Mouse (Mus musculus) heart, embryonic 14.5 days (tissue): ENCODE measurements around the gene Jmjd8. TPM values are rescaled to one million over a fixed set of nuclear protein-coding genes. Genes with fewer than 3 reads are reported as not detected.

Experiments
- ATAC-seq: fragments of 200-750 bp; cut with Nextera tagmentation; 2 replicates; pipeline ENCODE4 v1.8.0; 2017; ENCODE audit warnings: low read depth, moderate TSS enrichment; ENCODE audit not compliant: insufficient number of reproducible peaks, insufficient read depth, low FRiP score
- H3K27ac ChIP-seq, 2 experiments: fragments of 200-500 bp in 1 of 2; fragments of 300-500 bp in 1 of 2; sonication (generic) in 1 of 2; replicated peaks in 1 of 2; 2 replicates each; pipeline ENCODE4 v1.5.1; 2012 to 2014; ENCODE audit warnings: low read depth in 2 of 2, low read length in 2 of 2, control low read depth in 1 of 2, mild to moderate bottlenecking in 1 of 2, mixed read lengths in 1 of 2; ENCODE audit not compliant: control insufficient read depth in 1 of 2, insufficient read depth in 1 of 2
- H3K27me3 ChIP-seq: fragments of 300-500 bp; sonication (generic); 2 replicates; pipeline ENCODE4 v1.6.1; 2014; ENCODE audit warnings: mild to moderate bottlenecking, low read length, control low read depth; ENCODE audit not compliant: control insufficient read depth, insufficient read depth
- H3K36me3 ChIP-seq: fragments of 300-500 bp; sonication (generic); 2 replicates; pipeline ENCODE4 v1.6.1; 2014; ENCODE audit warnings: mild to moderate bottlenecking, control low read depth, low read length, mixed read lengths; ENCODE audit not compliant: control insufficient read depth, insufficient read depth
- H3K4me1 ChIP-seq, 2 experiments: fragments of 200-500 bp in 1 of 2; fragments of 300-500 bp in 1 of 2; sonication (generic) in 1 of 2; 2 replicates each; pipeline ENCODE4 v1.6.1; 2012 to 2014; ENCODE audit warnings: low read length in 2 of 2, control low read depth in 1 of 2, mixed read lengths in 1 of 2; ENCODE audit not compliant: control insufficient read depth in 2 of 2, insufficient read depth in 2 of 2
- H3K4me2 ChIP-seq: fragments of 300-500 bp; sonication (generic); 2 replicates; pipeline ENCODE4 v1.6.1; 2014; ENCODE audit warnings: mild to moderate bottlenecking, low read length
- H3K4me3 ChIP-seq, 2 experiments: fragments of 200-500 bp in 1 of 2; fragments of 300-500 bp in 1 of 2; sonication (generic) in 1 of 2; 2 replicates each; pipeline ENCODE4 v1.5.1; 2012 to 2014; ENCODE audit warnings: low read length in 2 of 2, mild to moderate bottlenecking in 2 of 2, control low read depth in 1 of 2, low read depth in 1 of 2, moderate library complexity in 1 of 2; ENCODE audit not compliant: control insufficient read depth in 1 of 2, insufficient read depth in 1 of 2
- H3K9ac ChIP-seq: fragments of 300-500 bp; sonication (generic); 2 replicates; pipeline ENCODE4 v1.6.1; 2014; ENCODE audit warnings: mild to moderate bottlenecking, low read length
- H3K9me3 ChIP-seq: fragments of 300-500 bp; sonication (generic); 2 replicates; pipeline ENCODE4 v1.6.1; 2016; ENCODE audit warnings: low read length, control low read depth; ENCODE audit not compliant: control insufficient read depth
- WGBS: fragments of 180-500 bp; shearing (Covaris S2); extraction: QIAGEN DNeasy Blood & Tissue Kit; methylation state at CpG from one replicate; pipeline ENCODE4 v1.1.7; 2014; 5-methylcytosine and 5-hydroxymethylcytosine counted together
- polyA plus RNA-seq: library from polyadenylated mRNA; unstranded; fragments of >200 nt; fragmentation: Nextera tagmentation; extraction: Ambion mirVana; gene quantifications from 2 replicates; pipeline ENCODE4 v1.2.1, GENCODE M21; 2014

Jmjd8 gene
- polyA plus RNA-seq, 1 experiment from 2014 or later = 30.0 TPM

DNA sequence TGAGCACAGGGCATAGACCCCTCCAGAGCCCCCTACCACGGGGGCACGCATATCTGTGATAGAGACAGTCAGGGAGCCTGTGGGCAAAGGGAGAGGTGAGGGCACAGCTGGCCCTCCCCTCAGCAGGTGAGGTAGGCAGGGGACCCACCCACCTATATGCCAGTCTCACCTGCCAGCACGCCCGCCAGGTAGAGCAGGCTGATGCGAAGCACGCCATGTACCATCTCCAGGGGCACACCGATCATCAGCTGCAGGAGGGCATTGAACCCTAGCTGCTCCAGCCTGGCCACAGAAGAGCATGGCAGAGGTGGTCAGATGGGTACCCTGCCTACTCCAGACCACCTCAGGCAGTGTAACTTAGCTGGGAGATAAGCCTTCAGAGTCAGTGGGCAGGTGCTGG is 6.6 kb downstream of the Jmjd8 start:
- Histone ChIP-seq H3K4me2 (peak overlapping the region; percentile 91; the same call in 1 of the 2 replicates), H3K9ac (peak overlapping the region; percentile 85), H3K36me3 (peaks cover 65% of the 10 kb centered on the region), H3K4me1 (peaks cover 28 to 55% of the 10 kb centered on the region in 2 experiments; a peak in 3 of 4 replicates), H3K27me3 (no peaks in the 10 kb centered on the region), H3K9me3 (no peaks in the 10 kb centered on the region), H3K4me3 (no peak overlapping the region), H3K27ac (no peak overlapping the region)
- no peak for ATAC-seq
- WGBS = 96% methylated on average over 7 of the region's 7 CpGs

- H3K9me3 ChIP-seq = no peaks in the 10 kb centered on the region
- no peak overlapping the region; a peak in 1 of 4 replicates for H3K27ac ChIP-seq
- peaks cover 65% of the 10 kb centered on the region for H3K36me3 ChIP-seq
- no peaks in the 10 kb centered on the region for H3K27me3 ChIP-seq
- no peak overlapping the region for H3K4me3 ChIP-seq
- ATAC-seq = no peak
- peak overlapping the region; percentile 90 for H3K4me2 ChIP-seq
- no peak overlapping the region for H3K9ac ChIP-seq
- WGBS = 91% methylated on average over 16 of the region's 16 CpGs
- H3K4me1 ChIP-seq = peaks cover 28 to 53% of the 10 kb centered on the region in 2 experiments; a peak in 3 of 4 replicates
Measured at GRCm38 (mm10) chr17:25835816-25836215, 7.1 kb downstream of the Jmjd8 start.

GRCm38 (mm10) chr17:25836397-25837075 is 7.9 kb downstream of the Jmjd8 start:
- Histone ChIP-seq H3K4me1 (peaks cover 25 to 46% of the 10 kb centered on the region in 2 experiments; a peak in 3 of 4 replicates), H3K27ac (peak overlapping the region in 1 of 2 experiments; percentile 77; a peak in 2 of 4 replicates), H3K4me3 (peak overlapping the region; percentile 30 to 42), H3K27me3 (no peaks in the 10 kb centered on the region), H3K9me3 (no peaks in the 10 kb centered on the region), H3K9ac (peak overlapping the region; percentile 74), H3K4me2 (peak overlapping the region; percentile 90), H3K36me3 (peaks cover 65% of the 10 kb centered on the region)
- 21% methylated on average over 23 of the region's 23 CpGs for WGBS
- no peak for ATAC-seq

DNA sequence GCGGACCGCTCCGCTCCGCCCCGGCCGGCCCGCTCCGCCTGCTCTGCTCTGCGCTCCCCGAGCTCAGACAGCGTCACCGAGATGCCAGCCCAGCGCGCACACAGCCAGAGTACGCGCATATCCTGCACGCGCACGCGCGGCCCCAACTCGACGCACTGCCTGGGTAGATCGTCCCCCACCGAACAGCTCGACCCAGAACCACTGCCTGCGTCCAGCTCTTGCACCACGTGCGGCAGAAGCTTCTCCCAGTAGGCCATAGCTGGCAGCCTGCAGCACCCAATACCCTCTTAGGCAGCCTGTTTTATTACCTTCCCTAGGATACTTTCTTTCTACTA is 8.4 kb downstream of the Jmjd8 start, which contains the start of gene Rhbdl1:
Gene Rhbdl1 (minus strand): TSS at position 220 of the 335 bp plus-strand sequence.
- Histone ChIP-seq H3K4me1 (peaks cover 21 to 41% of the 10 kb centered on the region in 2 experiments; a peak in 3 of 4 replicates), H3K9ac (peak within 1 kb of the TSS; percentile 74), H3K4me2 (peak within 1 kb of the TSS; percentile 90), H3K9me3 (no peaks in the 10 kb centered on the region), H3K27me3 (no peaks in the 10 kb centered on the region), H3K36me3 (peaks cover 67% of the 10 kb centered on the region), H3K4me3 (peak within 1 kb of the TSS; percentile 30 to 42), H3K27ac (peak within 1 kb of the TSS; percentile 9 to 77; a peak in 2 of 4 replicates)
- 1% methylated on average over 29 of the region's 29 CpGs for WGBS
- ATAC-seq = peak; percentile 8; the same call in 1 of the 2 replicates

DNA sequence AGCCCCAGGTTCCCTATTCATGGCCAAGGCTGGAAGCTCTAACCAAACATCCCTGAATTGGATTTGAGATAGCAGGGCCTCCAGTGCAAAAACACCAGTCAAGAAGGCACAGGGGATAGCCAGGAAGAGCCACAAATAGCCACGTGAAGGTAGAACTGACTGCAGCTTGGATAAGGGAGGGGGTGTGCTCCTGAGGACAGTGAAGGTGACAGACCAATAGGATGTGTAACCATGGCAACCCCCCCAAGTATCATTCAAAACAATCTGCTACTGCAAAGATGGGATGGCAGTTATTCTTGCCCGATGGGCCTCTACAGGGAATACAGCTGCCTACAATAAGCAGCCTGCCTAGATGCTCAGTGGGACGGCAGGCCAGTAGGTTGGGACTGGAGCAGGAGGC is 8.9 kb downstream of the Jmjd8 start:
- H3K9ac ChIP-seq = peak overlapping the region; percentile 74
- H3K4me2 ChIP-seq = peak overlapping the region; percentile 90
- no peaks in the 10 kb centered on the region for H3K9me3 ChIP-seq
- H3K27me3 ChIP-seq = no peaks in the 10 kb centered on the region
- H3K4me1 ChIP-seq = peaks cover 21 to 40% of the 10 kb centered on the region in 2 experiments; a peak in 3 of 4 replicates
- no peak for ATAC-seq
- peaks cover 72% of the 10 kb centered on the region for H3K36me3 ChIP-seq
- no peak overlapping the region for H3K4me3 ChIP-seq
- peak overlapping the region in 1 of 2 experiments; percentile 77; a peak in 2 of 4 replicates for H3K27ac ChIP-seq
- 25% methylated on average over 3 of the region's 3 CpGs for WGBS

- H3K4me1 ChIP-seq = peaks cover 26 to 50% of the 10 kb centered on the region in 2 experiments
- no peak overlapping the region for H3K9ac ChIP-seq
- H3K36me3 ChIP-seq = peaks cover 74% of the 10 kb centered on the region
Measured at GRCm38 (mm10) chr17:25838904-25839303, 10.2 kb downstream of the Jmjd8 start.

DNA sequence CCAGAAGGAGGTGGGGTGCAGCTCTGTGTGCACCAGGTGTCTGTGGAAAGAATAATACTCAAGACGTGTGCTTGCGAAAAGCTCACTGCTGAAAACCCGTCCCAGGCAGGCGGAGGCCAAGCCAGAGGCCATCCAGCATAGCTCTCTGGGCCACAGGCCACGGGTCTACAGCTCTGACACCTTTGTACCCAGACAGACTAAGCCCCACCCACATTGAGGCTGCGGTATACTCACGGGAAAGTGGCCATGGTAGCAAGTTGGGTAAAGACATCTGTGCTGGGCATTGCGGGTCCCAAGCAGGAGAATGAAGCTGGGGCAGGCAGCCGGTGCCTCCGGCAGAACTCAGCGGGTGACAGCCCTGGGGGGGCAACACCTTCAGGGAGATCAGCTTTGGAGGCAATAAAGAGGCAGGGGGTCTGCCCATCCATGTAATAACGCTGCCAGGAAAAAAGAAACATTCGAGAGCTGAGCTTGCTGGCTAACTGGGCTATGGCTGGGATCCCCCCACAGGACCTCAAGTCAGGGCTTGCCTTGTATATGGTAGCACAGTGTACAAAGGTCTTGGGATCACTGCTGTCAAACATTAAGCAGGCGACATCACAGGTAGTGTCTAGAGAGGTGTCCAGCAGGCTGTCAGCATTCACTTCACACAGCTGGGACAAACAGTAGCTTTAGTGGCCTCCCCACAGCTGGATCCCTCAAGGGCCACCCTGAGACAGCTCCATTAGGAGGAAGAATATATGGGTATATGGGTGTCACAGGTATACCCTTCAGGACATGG is 11.0 kb downstream of the Jmjd8 start:
- Histone ChIP-seq H3K27ac (no peak overlapping the region), H3K9me3 (no peaks in the 10 kb centered on the region), H3K27me3 (no peaks in the 10 kb centered on the region), H3K4me1 (peaks cover 24 to 45% of the 10 kb centered on the region in 2 experiments), H3K36me3 (peaks cover 71% of the 10 kb centered on the region), H3K4me3 (no peak overlapping the region), H3K4me2 (no peak overlapping the region), H3K9ac (no peak overlapping the region)
- whole genome bisulfite sequencing = 85% methylated on average over 14 of the region's 14 CpGs
- ATAC-seq = no peak

More at GRCm38 (mm10) chr17:25838904-25839303, 10.2 kb downstream of the Jmjd8 start:
- H3K27ac ChIP-seq = no peak overlapping the region
- no peak for ATAC-seq
- no peak overlapping the region for H3K4me2 ChIP-seq
- no peak overlapping the region for H3K4me3 ChIP-seq
- 87% methylated on average over 4 of the region's 4 CpGs for WGBS
- H3K27me3 ChIP-seq = no peaks in the 10 kb centered on the region
- no peaks in the 10 kb centered on the region for H3K9me3 ChIP-seq
